Mouse (Mus musculus) c-Kit-positive CD71-positive TER-119-negative erythroid progenitor cells, embryonic 14.5 days (primary cell): ENCODE results near the gene Dpf1.

Source experiments
- DNase-seq: peaks from one replicate; pipeline ENCODE4 v3.0.0-alpha.2; 2013; ENCODE audit warnings: low read depth

Gene Dpf1

DNA sequence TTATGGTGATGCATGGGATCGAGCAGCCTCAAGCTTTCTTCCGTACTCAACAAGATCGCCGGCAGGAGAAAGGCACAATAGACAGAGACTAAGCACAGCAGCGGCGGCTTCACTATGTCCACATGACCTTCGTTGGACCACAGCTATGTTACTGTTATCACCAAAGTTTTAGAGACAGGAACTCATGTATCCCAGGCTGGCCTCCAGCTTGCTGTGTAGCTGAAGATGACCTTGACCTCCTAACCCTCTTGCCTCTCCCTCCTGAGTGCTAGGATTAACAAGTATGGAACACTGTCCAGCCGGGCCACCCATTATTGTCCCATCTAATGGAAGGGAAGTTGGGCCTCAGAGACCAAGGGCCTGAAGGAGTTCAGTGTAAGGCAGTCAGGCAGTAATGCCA lies 37.1 kb downstream of the Dpf1 start:
- no peak for DNase-seq

DNA sequence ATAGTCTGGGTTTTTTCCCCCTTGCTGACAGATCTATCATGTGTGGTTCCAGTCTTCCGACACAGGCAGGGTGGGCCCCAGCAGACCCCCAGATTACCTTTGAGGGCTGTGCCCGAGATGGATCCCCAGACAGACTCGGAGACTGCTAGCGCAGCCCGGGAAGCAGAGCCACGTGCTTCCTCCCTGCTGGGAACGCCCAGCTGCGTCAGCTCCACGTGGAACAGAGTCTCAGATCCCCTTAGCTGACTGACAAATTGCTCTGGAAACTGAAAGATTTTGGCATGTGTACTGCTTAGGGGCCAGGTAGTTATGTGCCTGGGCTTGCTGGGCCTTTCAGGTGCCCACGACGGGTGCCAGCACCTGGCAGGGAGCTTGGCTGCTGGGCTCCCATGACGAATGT lies 38.0 kb downstream of the Dpf1 start:
- no peak for DNase-seq

DNA sequence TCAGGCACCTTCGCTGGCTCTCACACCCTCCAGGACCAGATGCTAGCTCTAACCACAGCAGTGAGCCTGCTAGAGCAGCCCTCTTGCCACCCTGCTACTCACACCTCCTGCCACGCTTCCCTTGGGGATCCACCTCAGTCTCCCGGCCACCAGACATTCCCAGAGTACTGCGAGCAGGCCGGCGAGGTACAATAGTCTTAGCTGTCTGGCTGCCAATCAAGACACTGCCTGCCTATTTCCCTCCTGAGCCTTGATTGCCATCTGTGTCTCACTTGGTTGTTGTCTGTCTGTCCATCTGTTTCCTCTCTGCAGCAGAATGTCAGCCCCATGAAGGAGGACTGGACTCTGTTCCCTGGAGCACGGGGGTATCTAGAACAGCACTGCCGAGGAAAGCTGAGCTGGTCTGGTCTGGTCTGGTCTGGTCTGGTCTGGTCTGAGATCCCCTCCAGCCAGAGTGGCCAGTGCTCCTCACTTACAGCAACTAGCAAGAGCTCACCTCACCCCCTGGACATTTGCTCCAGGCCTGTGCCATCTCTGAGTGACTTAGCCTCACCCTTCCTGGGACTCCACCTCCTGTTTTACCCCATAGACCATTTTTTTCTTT lies 38.8 kb downstream of the Dpf1 start:
- DNase-seq: no peak

DNA sequence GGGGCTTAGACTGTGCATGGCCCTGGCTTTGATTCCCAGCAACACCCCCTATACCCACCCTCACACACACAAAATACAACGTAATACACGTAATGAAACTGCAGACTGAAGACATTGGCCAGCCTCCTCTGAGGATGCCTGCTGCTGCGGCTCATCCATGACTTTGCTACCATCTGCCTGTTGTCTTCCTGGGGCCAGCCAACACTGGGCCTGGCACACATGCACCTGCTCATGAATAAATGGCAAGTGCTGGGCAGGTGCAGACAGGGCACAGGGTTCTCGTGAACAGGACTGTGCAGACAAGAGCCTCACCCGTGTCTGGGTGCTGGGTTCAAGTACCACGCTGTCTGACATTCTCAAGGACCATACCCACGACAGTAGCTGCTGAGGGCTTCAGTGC lies 40.0 kb downstream of the Dpf1 start:
- no peak for DNase-seq

DNA sequence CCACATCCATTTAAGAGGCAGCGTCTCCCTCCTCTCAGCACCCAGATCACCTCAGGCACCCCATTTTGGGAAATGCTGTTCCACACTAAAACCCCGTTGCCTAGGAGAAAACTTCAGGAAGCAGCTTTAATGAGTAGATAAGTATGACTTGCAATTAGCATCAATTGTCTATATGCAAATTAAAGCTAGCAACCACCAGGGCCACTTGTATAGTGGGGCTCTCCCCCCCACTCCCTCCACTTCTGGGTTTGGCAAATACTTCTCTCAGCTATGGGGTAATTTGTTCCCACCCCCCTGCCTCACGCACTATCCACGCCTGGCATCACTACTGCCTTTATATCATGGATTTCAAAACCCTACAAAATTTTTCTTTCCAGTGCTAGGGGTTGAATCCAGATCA lies 41.8 kb downstream of the Dpf1 start:
- no peak for DNase-seq

DNA sequence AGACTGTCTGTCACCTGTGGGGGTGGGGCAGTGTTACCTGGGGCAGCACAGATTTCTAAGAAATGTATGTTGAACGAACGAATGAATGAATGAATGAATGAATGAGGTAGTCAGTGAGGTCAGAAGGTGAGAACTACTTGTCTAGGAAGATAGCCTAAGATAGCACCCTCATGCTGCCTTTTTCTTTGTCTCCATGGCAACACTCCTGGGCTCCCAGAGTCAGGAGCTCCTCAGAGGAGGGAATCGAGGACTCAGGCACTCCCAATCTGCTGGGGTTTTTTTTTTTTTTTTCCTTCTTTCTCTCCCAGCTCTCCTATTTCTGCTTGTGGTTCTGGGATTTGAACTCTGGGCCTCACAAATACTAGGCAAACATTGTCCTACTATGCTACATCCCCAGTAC lies 42.5 kb downstream of the Dpf1 start:
- no peak for DNase-seq

DNA sequence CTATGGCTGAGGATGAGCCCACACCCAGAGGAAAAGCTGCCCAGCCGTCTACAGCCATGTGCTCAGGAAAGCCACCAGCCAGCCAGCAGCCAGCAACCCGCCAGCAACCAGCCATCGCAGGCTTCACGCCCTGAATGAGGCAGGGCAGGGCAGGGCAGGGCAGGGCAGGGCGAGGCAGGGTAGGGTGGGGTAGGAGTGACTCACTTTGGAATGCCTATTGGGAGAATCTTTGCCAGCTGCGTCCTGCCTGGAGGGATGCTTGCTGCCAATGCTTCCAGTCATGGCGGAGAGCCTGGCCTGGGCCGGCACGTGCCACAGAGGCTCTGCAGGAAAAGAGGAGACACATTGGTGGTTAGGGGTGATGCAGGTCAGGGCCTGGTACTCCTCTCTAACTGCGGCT lies 46.7 kb downstream of the Dpf1 start:
- no peak for DNase-seq

DNA sequence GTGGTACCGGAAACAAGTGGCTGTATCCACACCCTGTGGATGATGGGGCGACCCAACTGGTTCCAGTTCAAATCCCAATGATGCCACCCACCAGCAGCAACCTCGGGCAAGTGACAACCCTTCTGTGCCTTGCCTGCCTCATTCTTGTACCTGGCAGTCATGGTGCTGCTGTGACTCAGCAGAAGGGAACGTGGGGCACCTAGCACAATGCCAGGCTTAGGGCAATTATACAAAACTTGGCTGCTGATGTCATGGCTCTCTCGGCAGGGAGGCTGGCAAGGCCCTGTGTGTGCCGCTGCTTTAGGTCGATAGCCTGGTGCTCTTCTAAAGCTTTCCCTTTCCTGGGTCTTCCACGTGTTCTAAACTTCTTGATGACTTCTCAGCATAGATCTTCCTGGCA lies 48.5 kb downstream of the Dpf1 start:
- no peak for DNase-seq

DNA sequence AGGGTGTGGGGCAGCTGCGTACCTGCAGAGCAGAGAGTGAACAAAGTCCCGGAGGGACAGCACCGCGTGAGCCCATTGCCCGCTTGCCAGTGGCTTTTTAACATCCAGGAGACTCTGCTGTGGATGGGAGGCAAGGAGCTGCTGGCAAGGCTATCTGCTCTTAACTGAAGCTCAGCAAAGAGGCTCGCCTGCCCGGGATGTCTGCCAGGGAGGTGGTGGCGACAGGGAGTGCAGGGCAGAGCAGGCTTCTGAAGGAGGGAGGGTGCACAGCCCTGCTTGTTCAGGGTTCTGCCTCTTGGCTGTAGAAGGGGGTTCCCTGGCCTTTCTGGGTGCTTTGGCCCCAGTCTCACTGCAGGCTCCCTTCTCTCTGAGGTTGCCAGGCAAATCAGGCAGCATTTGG lies 50.4 kb downstream of the Dpf1 start:
- no peak for DNase-seq

DNA sequence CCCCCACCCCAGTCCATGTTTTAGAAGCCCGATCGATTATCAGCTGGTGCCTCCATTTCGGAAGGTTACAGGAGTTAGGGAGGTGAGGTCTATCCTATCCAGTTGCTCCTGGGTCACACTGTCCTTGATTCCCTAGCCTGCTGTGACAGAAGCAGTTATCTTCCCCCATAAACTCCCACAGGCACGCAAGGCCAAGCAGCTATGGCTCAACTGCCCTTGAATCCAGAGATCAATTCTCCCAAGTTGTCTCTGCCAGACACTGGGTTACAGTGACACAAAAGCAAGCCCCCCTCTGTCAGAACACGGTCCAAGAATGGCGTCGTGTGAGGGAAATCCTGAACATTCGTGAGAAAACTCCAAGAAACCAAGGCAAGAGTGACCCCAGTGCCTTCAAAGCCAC lies 51.7 kb downstream of the Dpf1 start:
- DNase-seq: no peak

DNA sequence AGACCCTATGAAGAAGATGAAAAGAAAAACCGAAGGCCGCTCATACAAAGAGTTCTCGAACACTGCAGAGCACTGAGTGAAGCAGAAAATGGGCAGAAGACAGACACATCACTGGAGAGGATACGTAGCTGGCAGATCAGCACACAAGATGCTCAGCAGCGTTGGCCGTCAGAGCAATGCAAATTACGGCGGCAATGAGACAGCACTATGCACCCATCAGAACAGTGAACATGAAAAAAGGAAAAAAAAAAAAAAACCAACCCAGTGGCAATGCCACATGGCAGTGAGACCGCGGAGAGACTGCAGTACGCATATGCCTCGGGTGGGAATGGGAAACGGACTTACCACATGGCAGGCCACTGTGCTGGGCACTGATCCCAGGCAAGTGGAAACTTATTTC lies 57.7 kb downstream of the Dpf1 start:
- DNase-seq: no peak

DNA sequence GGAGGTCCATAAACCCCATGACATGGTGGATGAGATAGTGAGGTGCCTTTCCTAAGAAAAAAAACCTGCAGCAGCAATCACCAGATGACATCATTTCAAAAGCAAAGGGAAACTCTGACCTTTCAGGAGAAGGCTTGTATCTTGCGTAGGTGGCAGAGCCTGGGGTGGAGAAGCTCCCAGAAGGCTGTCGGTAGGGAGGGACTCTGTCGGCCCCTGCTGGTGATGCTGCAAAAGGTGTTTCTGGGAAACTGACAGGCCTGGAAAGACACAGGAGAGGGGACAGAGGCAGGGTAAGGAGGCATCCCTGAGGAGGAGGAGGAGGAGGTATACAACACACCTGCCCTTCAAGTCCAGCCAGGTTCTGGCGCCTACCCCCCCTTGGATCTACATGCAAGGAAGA lies 60.3 kb downstream of the Dpf1 start:
- DNase-seq: peak; percentile 44

DNA sequence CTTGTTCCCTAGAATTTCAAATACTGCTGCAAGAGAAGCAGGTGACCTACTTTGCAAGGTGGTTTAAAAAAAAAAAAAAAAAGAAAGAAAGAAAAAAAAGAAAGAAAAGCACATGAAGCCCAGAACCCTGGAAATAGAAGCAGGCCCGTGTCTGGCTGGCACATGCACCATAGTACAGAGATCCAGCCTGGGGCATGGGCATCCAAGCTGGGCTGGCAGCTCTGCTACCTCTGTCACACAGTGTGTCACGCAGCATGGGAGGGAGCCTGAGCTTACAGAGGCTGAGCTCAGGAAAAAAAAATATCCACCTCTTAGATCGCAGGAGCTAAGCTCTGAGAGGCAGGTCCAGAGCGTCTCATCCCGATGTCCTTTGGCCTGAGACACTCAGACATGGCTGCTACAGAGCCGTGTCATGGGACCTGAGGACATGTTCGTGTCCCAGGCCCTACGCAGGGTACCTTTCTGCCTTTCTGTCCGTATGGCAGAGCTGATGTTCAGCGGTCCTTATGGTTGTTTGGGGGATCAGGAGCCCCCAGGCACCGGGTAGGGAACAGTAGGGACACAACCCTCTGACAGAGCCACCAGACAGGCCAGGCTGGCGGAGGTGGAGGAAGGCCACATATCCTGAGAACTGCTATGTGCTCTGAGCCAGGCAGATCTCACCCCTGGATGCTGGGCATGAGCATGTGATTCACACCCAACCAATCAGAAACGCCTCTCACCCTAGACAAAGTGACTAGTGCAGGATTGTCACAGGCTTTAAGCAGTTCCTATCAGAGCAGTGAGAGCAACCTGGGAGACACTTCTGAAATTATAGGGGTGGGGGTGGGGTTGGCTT lies 63.6 kb downstream of the Dpf1 start:
- no peak for DNase-seq
